Mouse (Mus musculus) layer of hippocampus, adult 18-20 months (tissue): Measurements from ENCODE around the gene Erlec1. TPM values are rescaled to one million over a fixed set of nuclear protein-coding genes. Genes with fewer than 3 reads are reported as not detected.

Source experiments
- total RNA-seq, 2 experiments: library from RNA; stranded (reverse); gene quantifications; 2 replicates each; pipeline ENCODE4 v1.2.3; 2021

Gene Erlec1
- total RNA-seq, 2 experiments from 2014 or later = 51.0 to 52.3 TPM

Other genes starting within 250 kb of the Erlec1 start
- 10 to 100 TPM; 32.1 to 33.9 TPM for gene Psme4, start 182.6 kb downstream of the Erlec1 start, total RNA-seq
- 10 to 100 TPM; 12.4 to 14.5 TPM for gene Gpr75, start 69.0 kb downstream of the Erlec1 start, total RNA-seq
- gene Asb3, start 68.9 kb downstream of the Erlec1 start, total RNA-seq = 10 to 100 TPM; 17.4 to 21.1 TPM
- 10 to 100 TPM; 12.8 to 15.4 TPM for gene Chac2, start 32.0 kb upstream of the Erlec1 start, total RNA-seq
- gene Gm17332, start 228.1 kb upstream of the Erlec1 start, total RNA-seq = not detected